Mouse (Mus musculus) neural tube, embryonic 12.5 days (tissue): ENCODE measurements around the gene Serpina3c. TPM values are rescaled to one million over a fixed set of nuclear protein-coding genes. Genes with fewer than 3 reads are reported as not detected.

ENCODE experiments used
- ATAC-seq: fragments of 200-750 bp; cut with Nextera tagmentation; 2 replicates; pipeline ENCODE4 v1.8.0; 2017; ENCODE audit warnings: low read depth, mild to moderate bottlenecking, moderate TSS enrichment, moderate library complexity; ENCODE audit not compliant: low FRiP score
- H3K27ac ChIP-seq: fragments of 300-500 bp; sonication (generic); 2 replicates; pipeline ENCODE4 v1.5.1; 2016
- H3K27me3 ChIP-seq: fragments of 300-500 bp; sonication (generic); replicated peaks from 2 replicates; pipeline ENCODE4 v1.6.1; 2016; ENCODE audit warnings: mild to moderate bottlenecking
- H3K36me3 ChIP-seq: fragments of 300-500 bp; sonication (generic); 2 replicates; pipeline ENCODE4 v1.6.1; 2016; ENCODE audit warnings: mild to moderate bottlenecking
- H3K4me1 ChIP-seq: fragments of 300-500 bp; sonication (generic); 2 replicates; pipeline ENCODE4 v1.6.1; 2016
- H3K4me2 ChIP-seq: fragments of 300-500 bp; sonication (generic); replicated peaks from 2 replicates; pipeline ENCODE4 v1.6.1; 2016; ENCODE audit warnings: mild to moderate bottlenecking
- H3K4me3 ChIP-seq: fragments of 300-500 bp; sonication (generic); 2 replicates; pipeline ENCODE4 v1.5.1; 2016
- H3K9ac ChIP-seq: fragments of 300-500 bp; sonication (generic); 2 replicates; pipeline ENCODE4 v1.6.1; 2016; ENCODE audit warnings: mild to moderate bottlenecking
- H3K9me3 ChIP-seq: fragments of 300-500 bp; sonication (generic); 2 replicates; pipeline ENCODE4 v1.6.1; 2016; ENCODE audit warnings: mild to moderate bottlenecking
- WGBS: fragments of 180-500 bp; shearing (Covaris S2); methylation state at CpG from one replicate; pipeline ENCODE4 v1.1.7; 2016; 5-methylcytosine and 5-hydroxymethylcytosine counted together
- polyA plus RNA-seq: library from polyadenylated mRNA; unstranded; fragments of >200 nt; fragmentation: Nextera tagmentation; extraction: Ambion mirVana; gene quantifications from 2 replicates; pipeline ENCODE4 v1.2.1, GENCODE M21; 2016

The Serpina3c gene
- polyA plus RNA-seq, 1 experiment from 2014 or later, result not detected

GRCm38 (mm10) chr12:104105847-104106246, 47.8 kb downstream of the Serpina3c start:
- no peak overlapping the region for H3K27ac ChIP-seq
- H3K36me3 ChIP-seq, result no peaks in the 10 kb centered on the region
- no peak overlapping the region for H3K9ac ChIP-seq
- no peaks in the 10 kb centered on the region for H3K4me1 ChIP-seq
- no peaks in the 10 kb centered on the region for H3K27me3 ChIP-seq
- no peak overlapping the region for H3K4me3 ChIP-seq
- ATAC-seq, result no peak
- no peak overlapping the region for H3K4me2 ChIP-seq
- no peaks in the 10 kb centered on the region for H3K9me3 ChIP-seq

GRCm38 (mm10) chr12:104100768-104101167, 52.9 kb downstream of the Serpina3c start, which contains the start of gene Serpina5:
Serpina5 (plus strand) TSS chr12:104101113.
- H3K36me3 ChIP-seq, result no peaks in the 10 kb centered on the region
- H3K9ac ChIP-seq, result no peak within 1 kb of the TSS
- H3K4me3 ChIP-seq, result no peak within 1 kb of the TSS
- no peaks in the 10 kb centered on the region for H3K4me1 ChIP-seq
- H3K9me3 ChIP-seq, result no peaks in the 10 kb centered on the region
- ATAC-seq, result no peak
- H3K4me2 ChIP-seq, result no peak within 1 kb of the TSS
- WGBS, result 91% methylated on average over 6 of the region's 6 CpGs
- H3K27ac ChIP-seq, result no peak within 1 kb of the TSS
- no peaks in the 10 kb centered on the region for H3K27me3 ChIP-seq

Other genes with a start within 250 kb of the Serpina3c start
- gene Serpina1c, start 249.0 kb downstream of the Serpina3c start, polyA plus RNA-seq, result not detected in 2 replicates
- not detected in 2 replicates for gene Serpina1e, start 194.9 kb downstream of the Serpina3c start, polyA plus RNA-seq
- not detected in 2 replicates for gene Serpina11, start 163.9 kb downstream of the Serpina3c start, polyA plus RNA-seq
- not detected in 2 replicates for gene Serpina9, start 140.1 kb downstream of the Serpina3c start, polyA plus RNA-seq
- gene Serpina12, start 109.4 kb downstream of the Serpina3c start, polyA plus RNA-seq, result not detected in 2 replicates
- not detected in 2 replicates for gene Serpina5, start 52.8 kb downstream of the Serpina3c start, polyA plus RNA-seq
- not detected in 2 replicates for gene Serpina3a, start 41.1 kb downstream of the Serpina3c start, polyA plus RNA-seq
- gene Serpina3b, start 25.9 kb downstream of the Serpina3c start, polyA plus RNA-seq, result not detected in 2 replicates
- gene Serpina3f, start 60.7 kb upstream of the Serpina3c start, polyA plus RNA-seq, result not detected in 2 replicates
- gene Serpina3g, start 82.4 kb upstream of the Serpina3c start, polyA plus RNA-seq, result 1.9 and 2.1 TPM in 2 replicates
- gene Serpina3i, start 109.3 kb upstream of the Serpina3c start, polyA plus RNA-seq, result 0.30 TPM in 1 of 2 replicates, not detected in the other
- gene Serpina3j, start 160.7 kb upstream of the Serpina3c start, polyA plus RNA-seq, result not detected in 2 replicates
- gene Serpina3k, start 184.6 kb upstream of the Serpina3c start, polyA plus RNA-seq, result not detected in 2 replicates
- gene Serpina3m, start 184.6 kb upstream of the Serpina3c start, polyA plus RNA-seq, result not detected in 2 replicates